Mouse (Mus musculus): Measurements from ENCODE around the gene Tprgl.

DNA sequence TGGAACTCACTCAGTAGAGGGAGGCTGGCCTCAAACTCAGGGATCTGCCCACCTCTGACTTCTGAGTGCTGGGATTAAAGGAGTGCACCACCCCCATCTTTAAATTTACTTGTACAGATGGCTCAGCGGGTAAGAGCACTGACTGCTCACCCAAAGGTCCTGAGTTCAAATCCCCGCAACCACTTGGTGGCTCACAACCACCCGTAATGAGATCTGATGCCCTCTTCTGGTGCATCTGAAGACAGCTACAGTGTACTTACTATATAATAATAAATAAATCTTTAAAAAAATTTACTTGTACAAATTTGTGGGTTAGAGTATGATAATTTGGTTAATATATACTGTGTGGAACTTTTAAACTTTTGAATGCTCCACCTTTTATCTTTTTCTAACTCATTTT, 15.8 kb downstream of the Tprgl start:
- no peak for TF ChIP-seq USF1 (IDR thresholded peaks at IDR 0.05; ENCODE audit: low read depth, low read length)
- TF ChIP-seq UBTF (IDR thresholded peaks at IDR 0.05; ENCODE audit: low read depth, low read length): no peak
- no peak for TF ChIP-seq POLR2A (IDR thresholded peaks at IDR 0.05; ENCODE audit: low read depth, low read length)
- no peak for TF ChIP-seq BHLHE40 (IDR thresholded peaks at IDR 0.05; ENCODE audit: low read depth, low read length)
- TF ChIP-seq NELFE (IDR thresholded peaks at IDR 0.05; ENCODE audit: low read depth, low read length): no peak
- TF ChIP-seq CTCF (conservative IDR thresholded peaks at IDR 0.05 in 1 of 2, IDR thresholded peaks at IDR 0.05 in 1 of 2; ENCODE audit: low read depth in 2 of 2, low read length in 2 of 2): peak in 1 of 2 experiments; percentile 58; a peak in 2 of 4 replicates
- no peak for TF ChIP-seq TBP (conservative IDR thresholded peaks at IDR 0.05; ENCODE audit: low read depth, low read length)
- TF ChIP-seq E2F4 (IDR thresholded peaks at IDR 0.05; ENCODE audit: insufficient replicate concordance, low read depth, low read length): no peak
- TF ChIP-seq CHD2 (IDR thresholded peaks at IDR 0.05; ENCODE audit: low read length): no peak
